Mouse (Mus musculus) limb, embryonic 11.5 days (tissue): ENCODE measurements around the gene Actn4. TPM values are rescaled to one million over a fixed set of nuclear protein-coding genes. Genes with fewer than 3 reads are reported as not detected.
A peak's percentile ranks its signal among the peaks of the same experiment; 100 is the strongest.

ENCODE experiments used
- ATAC-seq: fragments of 200-750 bp; cut with Nextera tagmentation; 2 replicates; pipeline ENCODE4 v1.8.0; 2017; ENCODE audit warnings: low read depth; ENCODE audit not compliant: insufficient number of reproducible peaks, low FRiP score, low TSS enrichment
- DNase-seq: peaks from one replicate; pipeline ENCODE4 v3.0.0-alpha.2; 2015; ENCODE audit warnings: low spot score
- H3K27ac ChIP-seq: fragments of 300-500 bp; sonication (generic); replicated peaks from 2 replicates; pipeline ENCODE4 v1.5.1; 2014; ENCODE audit warnings: low read depth, mild to moderate bottlenecking, low read length
- H3K27me3 ChIP-seq: fragments of 300-500 bp; sonication (generic); 2 replicates; pipeline ENCODE4 v1.6.1; 2014; ENCODE audit warnings: mild to moderate bottlenecking, low read length, mixed read lengths; ENCODE audit not compliant: control insufficient read depth, insufficient read depth
- H3K36me3 ChIP-seq: fragments of 300-500 bp; sonication (generic); 2 replicates; pipeline ENCODE4 v1.6.1; 2014; ENCODE audit warnings: mild to moderate bottlenecking, low read length, moderate library complexity, mixed read lengths; ENCODE audit not compliant: control insufficient read depth, insufficient read depth
- H3K4me1 ChIP-seq: fragments of 300-500 bp; sonication (generic); 2 replicates; pipeline ENCODE4 v1.6.1; 2014; ENCODE audit warnings: low read length, mixed read lengths; ENCODE audit not compliant: control insufficient read depth, insufficient read depth
- H3K4me2 ChIP-seq: fragments of 300-500 bp; sonication (generic); 2 replicates; pipeline ENCODE4 v1.6.1; 2014; ENCODE audit warnings: low read depth, mild to moderate bottlenecking, moderate library complexity; ENCODE audit not compliant: severe bottlenecking
- H3K4me3 ChIP-seq: fragments of 300-500 bp; sonication (generic); 2 replicates; pipeline ENCODE4 v1.5.1; 2014; ENCODE audit warnings: low read depth, low read length
- H3K9ac ChIP-seq: fragments of 300-500 bp; sonication (generic); 2 replicates; pipeline ENCODE4 v1.6.1; 2014; ENCODE audit warnings: mild to moderate bottlenecking, low read length
- H3K9me3 ChIP-seq: fragments of 300-500 bp; sonication (generic); 2 replicates; pipeline ENCODE4 v1.6.1; 2016; ENCODE audit warnings: low read length; ENCODE audit not compliant: control insufficient read depth
- WGBS: fragments of 180-500 bp; shearing (Covaris S2); extraction: QIAGEN DNeasy Blood & Tissue Kit; methylation state at CpG from one replicate; pipeline ENCODE4 v1.1.7; 2014; 5-methylcytosine and 5-hydroxymethylcytosine counted together
- polyA plus RNA-seq: library from polyadenylated mRNA; unstranded; fragments of >200 nt; fragmentation: Nextera tagmentation; extraction: Ambion mirVana; gene quantifications from 2 replicates; pipeline ENCODE4 v1.2.1, GENCODE M21; 2014

The Actn4 gene
- polyA plus RNA-seq, 1 experiment from 2014 or later: 208 TPM

DNA sequence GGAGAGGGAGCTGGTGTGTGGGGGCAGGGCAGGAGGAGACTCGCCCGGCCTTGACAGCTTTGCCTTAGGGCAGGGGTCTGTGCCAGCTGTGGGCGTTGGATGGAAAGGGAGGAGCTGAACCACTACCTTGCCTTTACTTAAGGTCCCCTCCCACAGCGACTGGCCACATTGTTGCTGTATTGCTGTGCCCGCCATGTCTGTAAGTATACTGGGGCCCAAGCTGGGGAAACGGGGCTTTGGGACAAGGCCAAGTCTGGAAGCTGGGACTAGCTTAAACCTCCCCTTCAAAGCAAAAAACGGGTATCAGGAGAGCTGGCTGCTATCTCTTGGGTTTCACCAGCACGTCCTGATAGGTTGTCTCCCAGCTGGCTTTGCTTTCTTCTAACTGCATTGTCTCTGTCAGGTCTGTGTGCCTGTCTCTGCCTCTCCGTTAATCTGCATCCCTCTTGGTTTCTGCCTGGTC is 97.8 kb downstream of the Actn4 start:
- H3K9ac ChIP-seq: no peak overlapping the region
- no peak for DNase-seq
- H3K27ac ChIP-seq: no peak overlapping the region
- no peak overlapping the region for H3K4me2 ChIP-seq
- no peak for ATAC-seq
- H3K9me3 ChIP-seq: 0 out of 2 replicates have a peak, but pooled peaks cover 2% of the 10 kb centered on the region
- no peak overlapping the region for H3K4me3 ChIP-seq
- no peaks in the 10 kb centered on the region for H3K27me3 ChIP-seq
- 0 out of 2 replicates have a peak, but pooled peaks cover 3% of the 10 kb centered on the region for H3K4me1 ChIP-seq
- H3K36me3 ChIP-seq: no peaks in the 10 kb centered on the region
- 58% methylated on average over 9 of the region's 9 CpGs for whole genome bisulfite sequencing

- Histone ChIP-seq H3K36me3 (no peaks in the 10 kb centered on the region), H3K4me2 (no peak within 1 kb of the TSS), H3K9me3 (0 out of 2 replicates have a peak, but pooled peaks cover 2% of the 10 kb centered on the region), H3K27ac (no peak within 1 kb of the TSS), H3K27me3 (no peaks in the 10 kb centered on the region), H3K4me3 (no peak within 1 kb of the TSS), H3K4me1 (0 out of 2 replicates have a peak, but pooled peaks cover 3% of the 10 kb centered on the region), H3K9ac (no peak within 1 kb of the TSS)
- ATAC-seq: no peak
- DNase-seq: no peak
- WGBS: 85% methylated on average over 6 of the region's 6 CpGs
Observed at GRCm38 (mm10) chr7:28863540-28863939, 98.6 kb downstream of the Actn4 start, which contains the start of gene Lgals7. Gene Lgals7, plus strand, starts transcription at chr7:28863853.

- WGBS: 85% methylated on average over 15 of the region's 15 CpGs
- Histone ChIP-seq H3K27me3 (no peaks in the 10 kb centered on the region), H3K36me3 (no peaks in the 10 kb centered on the region), H3K27ac (no peak overlapping the region), H3K9ac (no peak overlapping the region), H3K4me1 (0 out of 2 replicates have a peak, but pooled peaks cover 3% of the 10 kb centered on the region), H3K9me3 (0 out of 2 replicates have a peak, but pooled peaks cover 2% of the 10 kb centered on the region), H3K4me2 (no peak overlapping the region), H3K4me3 (no peak overlapping the region)
- ATAC-seq: no peak
- DNase-seq: no peak
Observed at GRCm38 (mm10) chr7:28862817-28863499, 99.2 kb downstream of the Actn4 start.

DNA sequence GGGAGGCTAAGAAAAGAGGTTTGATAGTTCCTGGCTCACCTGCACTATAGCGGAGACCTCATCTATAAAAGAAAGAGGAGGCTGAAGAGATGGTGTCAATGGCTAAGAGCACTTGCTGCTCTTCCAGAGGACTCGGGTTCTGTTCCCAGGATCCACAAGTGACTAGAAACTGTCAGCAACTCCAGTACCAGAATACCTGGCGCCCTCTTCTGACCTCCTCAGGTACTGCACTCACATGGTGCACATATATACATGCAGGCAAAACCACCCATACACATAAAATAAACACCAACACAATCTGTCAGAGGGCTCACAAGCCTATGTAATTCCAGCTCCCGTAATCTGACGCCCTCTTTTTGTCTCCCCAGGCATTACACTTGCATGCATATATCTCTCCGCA is 101.2 kb downstream of the Actn4 start:
- Histone ChIP-seq H3K27me3 (no peaks in the 10 kb centered on the region), H3K9ac (no peak overlapping the region), H3K4me3 (no peak overlapping the region), H3K36me3 (no peaks in the 10 kb centered on the region), H3K4me1 (no peaks in the 10 kb centered on the region), H3K4me2 (no peak overlapping the region), H3K9me3 (0 out of 2 replicates have a peak, but pooled peaks cover 2% of the 10 kb centered on the region), H3K27ac (no peak overlapping the region)
- WGBS: 86% methylated on average over 6 of the region's 6 CpGs
- ATAC-seq: no peak
- DNase-seq: no peak

GRCm38 (mm10) chr7:28859953-28860352 is 102.2 kb downstream of the Actn4 start:
- no peak overlapping the region for H3K4me3 ChIP-seq
- 0 out of 2 replicates have a peak, but pooled peaks cover 2% of the 10 kb centered on the region for H3K9me3 ChIP-seq
- ATAC-seq (no peak), DNase-seq (no peak)
- H3K9ac ChIP-seq: no peak overlapping the region
- H3K36me3 ChIP-seq: no peaks in the 10 kb centered on the region
- H3K4me2 ChIP-seq: no peak overlapping the region
- 87% methylated on average over 2 of the region's 2 CpGs for WGBS
- H3K4me1 ChIP-seq: no peaks in the 10 kb centered on the region
- H3K27me3 ChIP-seq: no peaks in the 10 kb centered on the region
- no peak overlapping the region for H3K27ac ChIP-seq

GRCm38 (mm10) chr7:28850642-28851041 is 111.5 kb downstream of the Actn4 start:
- 84% methylated on average over 4 of the region's 4 CpGs for WGBS
- Histone ChIP-seq H3K36me3 (no peaks in the 10 kb centered on the region), H3K4me2 (no peak overlapping the region), H3K4me1 (peaks cover 8% of the 10 kb centered on the region; the same call in 1 of the 2 replicates), H3K4me3 (no peak overlapping the region), H3K9me3 (no peaks in the 10 kb centered on the region), H3K27ac (no peak overlapping the region), H3K27me3 (no peaks in the 10 kb centered on the region), H3K9ac (no peak overlapping the region)
- no peak for ATAC-seq
- no peak for DNase-seq

DNA sequence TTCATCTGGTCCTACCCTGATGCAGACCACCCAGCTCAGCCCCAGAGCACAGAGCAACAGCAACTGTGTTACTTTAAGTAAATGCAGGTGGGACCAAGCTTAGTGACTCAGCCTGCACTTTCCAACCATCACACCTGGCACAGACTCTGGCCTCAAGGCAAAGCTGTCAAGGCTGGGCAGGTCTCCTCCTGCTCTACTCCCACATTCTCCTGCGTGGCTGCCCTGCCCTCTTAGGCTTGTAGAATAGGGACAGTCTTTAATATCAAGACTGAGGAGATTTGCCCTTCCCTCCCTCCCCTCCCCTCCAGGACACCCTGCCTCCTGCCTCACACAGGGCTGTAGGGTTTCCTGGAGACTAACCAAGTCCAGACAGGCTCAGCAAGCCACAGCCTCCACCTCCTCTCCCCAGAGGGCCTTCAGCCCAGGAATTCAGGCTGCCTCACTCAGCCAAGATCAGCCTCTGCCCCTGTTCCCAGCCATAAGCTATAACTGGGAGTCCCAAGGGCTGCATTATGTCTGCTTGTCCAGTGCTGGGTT is 112.4 kb downstream of the Actn4 start:
- 19% methylated on average over 1 of the region's 1 CpGs for WGBS
- DNase-seq: peak; percentile 52
- Histone ChIP-seq H3K36me3 (no peaks in the 10 kb centered on the region), H3K9me3 (no peaks in the 10 kb centered on the region), H3K4me2 (no peak overlapping the region), H3K27me3 (no peaks in the 10 kb centered on the region), H3K4me1 (peaks cover 8% of the 10 kb centered on the region; the same call in 1 of the 2 replicates), H3K4me3 (no peak overlapping the region), H3K27ac (no peak overlapping the region; the same call in 1 of the 2 replicates), H3K9ac (no peak overlapping the region)
- peak; percentile 69 for ATAC-seq

DNA sequence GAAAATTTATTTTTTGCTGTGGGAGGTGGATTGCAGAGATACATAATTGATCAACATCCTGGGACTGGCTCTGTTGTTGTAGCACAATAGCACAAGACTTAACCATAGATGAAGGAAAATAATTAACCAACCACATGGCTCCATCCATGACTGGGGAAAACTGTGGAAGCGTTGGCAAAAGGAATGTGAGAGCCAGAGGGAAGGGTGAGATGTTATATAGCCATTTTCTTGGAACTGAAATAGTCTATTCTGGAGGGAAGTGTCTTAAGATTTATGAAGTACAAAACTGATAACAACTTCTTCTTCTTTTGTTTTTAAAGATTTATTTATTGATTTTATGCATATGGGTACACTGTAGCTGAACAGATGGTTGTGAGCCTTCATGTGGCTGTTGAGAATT is 114.9 kb downstream of the Actn4 start:
- DNase-seq: no peak
- 90% methylated on average over 1 of the region's 1 CpGs for WGBS
- H3K4me2 ChIP-seq: no peak overlapping the region
- no peak for ATAC-seq
- H3K9me3 ChIP-seq: no peaks in the 10 kb centered on the region
- no peaks in the 10 kb centered on the region for H3K36me3 ChIP-seq
- H3K27ac ChIP-seq: no peak overlapping the region
- H3K4me1 ChIP-seq: peaks cover 8% of the 10 kb centered on the region; the same call in 1 of the 2 replicates
- no peak overlapping the region for H3K9ac ChIP-seq
- H3K27me3 ChIP-seq: no peaks in the 10 kb centered on the region
- no peak overlapping the region for H3K4me3 ChIP-seq
